Mouse (Mus musculus): ENCODE measurements at regions not wholly inside any gene's neighbourhood (a gene's known extent, or its start where the extent isn't known, plus 50 kb on each side); places are given as distances from the start of the nearest gene placed in this dataset.

DNA sequence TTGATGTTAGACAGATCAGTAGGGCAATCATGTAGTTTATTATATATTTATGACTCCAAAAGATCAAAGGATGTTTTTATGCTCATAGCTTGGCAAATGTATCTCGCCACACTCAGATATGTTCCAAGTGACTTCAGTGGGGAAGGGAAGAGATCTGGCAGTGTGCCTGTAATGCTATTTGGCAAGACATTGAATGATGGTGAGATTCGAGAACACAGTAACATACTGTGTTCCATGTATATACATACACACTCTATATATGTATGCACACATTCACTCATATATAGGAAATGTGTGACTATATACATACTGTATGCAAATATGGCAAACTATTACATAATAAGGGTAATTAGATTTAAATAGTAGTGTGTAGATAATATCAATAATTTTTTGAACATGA lies 577.3 kb upstream of the Arrdc4 start:
- DNase-seq = no peak

- peak in 1 of 2 experiments; percentile 0 for DNase-seq
Observed at GRCm38 (mm10) chr7:69277056-69277705, 528.1 kb upstream of the Arrdc4 start.

- DNase-seq = peak in 1 of 2 experiments; percentile 3
Observed at GRCm38 (mm10) chr7:69276376-69277055, 527.5 kb upstream of the Arrdc4 start.

GRCm38 (mm10) chr7:69273670-69274069 lies 524.6 kb upstream of the Arrdc4 start:
- no peak for DNase-seq

- no peak for DNase-seq
Observed at GRCm38 (mm10) chr7:69244519-69244918, 495.5 kb upstream of the Arrdc4 start.

DNA sequence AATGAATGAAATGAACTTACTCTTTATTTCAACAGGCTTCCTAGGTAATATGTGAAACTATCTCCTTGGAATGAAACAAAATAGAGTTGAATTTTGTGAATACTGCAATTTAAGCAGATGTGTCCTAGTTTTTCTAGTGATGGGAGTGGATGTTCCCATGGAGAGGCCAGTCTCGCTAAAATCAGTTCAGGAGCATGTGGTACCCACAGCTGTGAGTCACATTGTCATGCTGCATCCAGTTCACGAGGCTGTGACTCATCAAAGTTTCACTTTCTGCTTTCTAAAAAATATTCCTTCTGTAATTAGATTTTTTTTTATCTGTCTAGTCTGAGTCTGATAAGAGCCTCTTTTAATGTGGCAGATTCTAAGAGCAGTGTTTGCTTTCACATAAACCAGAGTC lies 484.3 kb upstream of the Arrdc4 start:
- DNase-seq = peak; percentile 25 to 36

DNA sequence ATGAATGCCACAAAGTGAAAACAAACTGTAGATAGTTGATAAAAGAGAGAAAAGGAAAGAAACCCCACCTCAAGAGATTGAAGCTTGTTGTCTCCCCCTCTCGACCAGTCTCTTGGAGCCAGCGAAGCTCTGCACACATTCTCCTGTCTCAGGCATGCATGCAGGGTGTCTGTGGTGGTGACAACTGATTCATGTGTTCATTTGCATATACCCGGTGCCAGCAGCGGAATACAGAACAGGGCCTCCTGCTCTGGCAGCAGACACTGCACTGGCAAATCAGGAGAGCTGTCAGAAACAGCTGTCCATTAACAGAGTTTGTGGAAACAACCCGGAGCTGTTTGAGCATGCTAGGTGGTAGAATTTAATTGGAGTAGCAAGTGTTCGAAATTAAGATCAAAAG lies 468.8 kb upstream of the Arrdc4 start:
- peak; percentile 47 to 57 for DNase-seq

All from layer of hippocampus, postnatal 36 days (tissue).